Mouse (Mus musculus) spleen, adult 2 months (tissue): ENCODE data around the gene Olfr97.

Experiments
- CTCF ChIP-seq: fragments of 200-500 bp; IDR thresholded peaks from 2 replicates; pipeline ENCODE4 v1.5.1; 2011; ENCODE audit warnings: mild to moderate bottlenecking, inconsistent platforms; ENCODE audit not compliant: insufficient read depth, insufficient read length, insufficient replicate concordance; ENCODE audit errors: extremely low read depth
- POLR2A ChIP-seq: fragments of 200-500 bp; IDR thresholded peaks from 2 replicates; pipeline ENCODE4 v1.6.1; 2011; ENCODE audit warnings: low read depth, low read length, inconsistent platforms

DNA sequence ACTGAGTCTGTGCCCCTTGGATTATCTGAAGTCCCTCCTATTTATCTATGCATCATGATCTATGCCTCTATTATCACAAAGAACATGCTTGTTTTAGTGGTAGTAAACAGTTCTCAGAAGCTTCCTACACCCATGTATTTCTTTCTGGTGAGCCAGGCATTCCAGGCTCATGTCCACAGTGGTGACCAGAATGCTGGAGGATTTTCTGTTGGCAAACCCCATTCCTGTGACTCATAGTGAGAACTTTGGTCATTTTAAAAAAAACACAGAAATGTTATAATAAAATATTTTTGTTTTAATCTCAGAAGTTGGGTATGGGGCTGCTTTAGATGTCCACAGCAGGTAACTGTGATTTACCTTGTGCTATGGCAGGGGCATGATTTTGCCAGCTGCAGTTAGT, 12.3 kb upstream of the Olfr97 start:
- TF ChIP-seq POLR2A (no peak), CTCF (no peak)
